Mouse (Mus musculus): Measurements from ENCODE around the gene Srrm4. TPM values are rescaled to one million over a fixed set of nuclear protein-coding genes. Genes with fewer than 3 reads are reported as not detected.

Srrm4 gene
- 1.3 and 2.2 TPM in 2 replicates for total RNA-seq (2021)
- long read RNA-seq, partial matches to known transcripts, result 0 of 2 reads
- long read RNA-seq, other reads (novel, unspliced or antisense), result 2 of 2 reads

DNA sequence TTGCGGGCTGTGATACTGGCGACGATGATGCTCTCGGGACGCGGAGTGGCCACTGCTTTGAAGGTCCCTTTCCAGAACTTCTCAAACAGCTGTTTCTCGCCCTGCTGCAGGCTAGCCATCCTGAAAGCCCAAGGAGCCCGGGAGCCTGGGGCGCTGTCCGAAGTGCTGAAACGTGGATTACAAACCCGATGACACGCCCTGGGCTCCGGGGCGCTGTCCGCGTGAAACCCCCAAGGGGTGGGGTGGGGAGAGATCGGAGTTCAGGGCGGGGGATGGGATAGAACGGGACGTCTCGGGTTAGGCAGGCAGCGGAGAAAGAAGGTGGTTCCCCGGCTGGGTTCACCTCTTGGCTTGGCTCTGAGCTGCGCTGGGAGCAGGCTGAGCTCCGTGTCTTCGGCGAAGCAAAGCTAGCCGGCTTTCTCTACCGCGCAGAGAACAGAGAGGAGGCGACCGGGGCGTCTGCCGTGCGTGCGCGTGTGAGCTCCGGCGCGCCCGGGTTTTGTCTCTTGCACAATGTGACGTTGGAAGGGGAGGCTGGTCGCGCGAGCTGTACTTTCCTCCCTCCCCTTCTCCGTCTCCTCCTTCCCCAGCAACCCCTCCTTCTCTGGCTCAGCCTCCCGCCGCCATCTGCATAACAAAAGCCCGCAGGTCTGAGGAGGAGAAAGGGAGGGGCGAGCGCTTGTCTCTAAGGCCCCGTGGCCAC lies at the start of gene Srrm4:
Gene Srrm4 (minus strand): TSS at position 472 of the 703 bp plus-strand sequence.
- DNase-seq, result peak; percentile 81

DNA sequence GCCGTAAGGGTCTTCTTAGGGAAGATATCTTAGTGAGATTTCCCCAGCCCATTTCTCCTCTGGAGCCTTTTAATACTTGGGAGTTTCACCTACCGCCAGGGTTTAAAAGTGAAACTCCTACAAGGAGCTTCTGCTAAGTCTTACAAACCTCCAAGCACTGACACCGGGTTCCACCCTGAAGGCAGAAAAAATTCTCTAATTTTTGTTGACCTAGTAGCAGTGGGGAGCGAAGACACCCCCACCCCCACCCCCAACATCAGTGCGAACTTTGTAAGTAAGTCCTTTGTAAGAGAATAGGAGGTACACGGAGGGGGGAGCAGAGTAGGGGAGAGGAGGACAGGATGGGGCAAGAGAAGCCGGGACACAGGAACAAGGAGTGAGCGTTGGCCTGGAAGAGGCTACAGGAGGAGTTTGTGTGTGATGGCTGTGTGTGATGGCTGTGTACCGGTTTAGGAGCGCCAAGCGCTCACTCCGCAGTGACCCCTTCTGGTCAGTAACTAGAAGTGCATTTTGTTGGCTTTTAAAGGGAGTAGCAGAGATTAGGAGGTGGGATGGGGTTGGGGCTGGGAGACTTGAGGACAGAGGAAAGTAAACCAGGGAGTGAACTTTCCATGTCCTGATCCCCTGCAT lies 1.3 kb upstream of the Srrm4 start:
- DNase-seq, result no peak

DNA sequence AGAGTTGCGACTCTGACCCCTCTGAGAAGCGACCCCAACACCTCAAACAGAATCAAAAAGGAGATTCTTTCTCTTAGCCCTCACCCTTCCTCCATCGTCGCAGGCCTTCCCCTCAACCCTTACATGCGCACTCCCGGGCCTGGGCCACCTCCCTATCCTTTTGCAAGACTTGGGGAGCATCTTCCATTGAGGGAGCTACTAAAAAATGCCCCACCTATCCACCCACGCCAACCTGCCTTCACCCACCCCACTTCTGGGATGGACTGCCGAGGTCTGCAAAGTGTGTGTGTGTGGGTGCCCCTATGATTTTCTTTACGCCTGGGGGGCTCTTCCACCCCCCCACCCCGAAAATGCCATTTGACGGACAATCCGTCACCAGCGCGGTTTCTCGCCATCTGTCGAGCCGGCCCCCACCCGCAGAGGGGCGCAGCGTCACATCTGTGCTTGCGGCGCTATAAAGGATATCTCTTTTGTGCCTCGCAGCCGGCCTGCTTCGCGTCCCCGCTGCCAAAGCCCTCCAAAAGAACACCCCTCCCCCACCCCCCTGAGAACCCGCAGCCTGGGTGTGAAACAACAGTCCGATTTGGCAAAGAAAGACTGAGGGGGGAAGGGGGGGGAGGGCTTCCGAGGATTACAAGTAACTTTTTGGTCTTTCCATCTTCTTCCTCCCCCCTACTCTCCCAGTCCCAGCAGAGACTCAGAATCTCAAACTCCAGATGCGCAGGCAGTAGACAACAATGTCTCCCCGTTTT lies 608 bp upstream of the Srrm4 start:
- DNase-seq, result no peak

DNA sequence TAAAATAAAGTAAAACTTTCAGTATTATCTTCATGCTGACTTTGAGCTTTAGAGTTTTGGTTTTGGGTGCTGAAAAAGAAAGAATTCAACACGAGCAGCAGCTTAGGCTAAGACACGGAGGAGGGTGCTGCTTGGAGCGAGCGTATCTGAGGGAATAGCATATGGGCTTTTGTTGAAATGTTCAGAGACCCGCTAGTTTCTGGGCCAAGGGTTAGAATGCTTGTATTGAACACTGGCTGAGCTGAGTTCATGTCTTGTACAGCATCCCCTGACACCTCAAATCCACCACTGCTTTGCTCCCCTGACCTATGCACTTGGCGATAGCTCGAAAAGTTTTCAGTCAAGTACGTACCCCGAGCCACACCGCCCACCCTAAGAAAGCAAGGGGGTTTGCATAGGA lies 919 bp downstream of the Srrm4 start:
- DNase-seq, result no peak

DNA sequence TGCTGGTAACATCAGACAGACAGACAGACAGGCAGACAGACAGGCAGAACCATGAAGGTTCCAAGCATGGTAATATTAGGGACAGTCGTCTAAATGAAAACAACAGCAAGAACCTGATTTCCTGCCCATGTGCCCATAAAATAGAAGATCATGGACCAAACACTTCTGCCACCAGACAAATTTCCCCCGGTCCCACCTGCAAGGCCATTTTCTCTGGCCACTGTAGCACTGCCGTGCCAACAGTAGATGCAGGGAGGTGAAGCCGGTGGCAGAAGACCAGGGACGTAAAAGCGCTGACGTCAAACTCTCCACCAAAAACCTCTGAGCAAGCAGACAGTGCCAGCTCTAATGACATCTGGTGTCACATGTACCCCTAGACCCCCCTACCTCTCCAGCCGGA lies 2.0 kb downstream of the Srrm4 start:
- DNase-seq, result no peak

DNA sequence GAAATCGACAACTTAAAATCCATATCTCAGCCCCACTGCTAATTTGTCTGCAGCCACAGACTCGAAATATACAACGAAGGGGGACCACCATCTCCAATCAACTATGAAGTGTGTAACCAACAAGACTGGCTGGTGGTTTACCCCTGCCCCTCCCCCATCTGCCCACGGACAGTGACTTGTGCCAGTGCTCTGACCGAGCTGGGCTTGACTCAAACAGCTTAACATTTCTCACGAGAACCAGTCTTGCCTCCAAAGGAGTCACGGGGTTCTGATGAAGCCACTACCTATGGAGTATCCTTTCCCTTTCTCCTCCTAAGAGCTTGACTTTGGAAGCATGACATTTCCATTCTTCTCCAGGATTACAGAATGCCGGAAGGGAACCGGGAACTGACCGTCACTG lies 2.8 kb downstream of the Srrm4 start:
- no peak for DNase-seq

DNA sequence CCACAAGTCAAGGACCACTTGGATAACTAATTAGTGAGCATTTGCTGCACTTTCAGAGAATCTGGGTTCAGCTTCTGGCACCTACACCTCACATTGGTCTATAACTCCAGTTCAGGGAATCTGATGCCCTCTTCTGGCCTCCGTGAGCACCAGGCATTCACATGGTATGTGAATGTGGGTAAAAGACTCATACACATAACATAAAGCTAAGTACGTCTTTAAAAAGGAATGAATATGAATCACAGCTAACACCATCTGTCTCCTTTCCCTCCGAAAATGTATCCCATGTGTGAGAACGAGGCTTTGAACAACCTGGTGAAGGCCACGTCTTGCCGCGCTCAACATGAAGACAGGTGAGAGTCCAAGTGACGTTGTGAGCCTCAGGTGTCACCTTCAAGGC lies 12.1 kb downstream of the Srrm4 start:
- DNase-seq, result no peak

DNA sequence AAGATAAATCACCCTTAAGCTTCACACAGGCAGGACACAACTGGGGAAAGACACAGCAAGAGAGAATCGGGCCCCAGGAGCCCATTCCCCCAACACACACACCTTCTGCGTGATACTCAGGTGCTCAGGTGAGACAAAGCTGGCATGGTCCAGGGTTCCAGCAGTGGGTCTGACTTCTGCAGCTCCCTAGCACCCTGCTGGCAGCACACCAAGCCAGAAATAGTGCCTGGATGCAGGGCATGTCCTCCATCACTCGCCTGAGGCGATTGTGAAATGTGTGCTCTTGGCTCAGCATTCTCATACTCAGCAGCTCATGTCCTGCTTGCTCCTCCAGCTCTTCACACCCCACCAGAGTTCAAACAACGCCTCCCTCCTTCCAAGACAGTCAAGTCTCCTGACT lies 14.5 kb downstream of the Srrm4 start:
- no peak for DNase-seq

DNA sequence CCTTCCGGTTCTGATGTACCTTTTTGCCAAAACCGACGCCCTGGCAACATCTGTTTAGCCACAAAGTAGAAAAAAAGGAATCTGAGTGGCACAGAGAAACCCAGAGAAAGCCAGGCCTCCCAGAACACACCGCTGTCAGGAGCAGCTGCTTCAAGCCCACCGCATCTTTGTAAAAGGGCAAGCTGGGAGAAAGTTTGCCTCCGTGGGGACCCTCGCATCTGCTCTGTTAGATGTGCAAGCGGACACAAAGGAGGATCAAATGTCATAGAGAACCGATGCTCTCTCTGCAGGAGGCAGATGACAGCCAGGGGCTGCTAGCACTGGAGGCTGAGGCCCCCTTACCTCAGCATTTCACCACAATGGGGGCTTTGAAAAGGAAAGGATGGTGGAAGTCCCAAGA lies 18.3 kb downstream of the Srrm4 start:
- no peak for DNase-seq

DNA sequence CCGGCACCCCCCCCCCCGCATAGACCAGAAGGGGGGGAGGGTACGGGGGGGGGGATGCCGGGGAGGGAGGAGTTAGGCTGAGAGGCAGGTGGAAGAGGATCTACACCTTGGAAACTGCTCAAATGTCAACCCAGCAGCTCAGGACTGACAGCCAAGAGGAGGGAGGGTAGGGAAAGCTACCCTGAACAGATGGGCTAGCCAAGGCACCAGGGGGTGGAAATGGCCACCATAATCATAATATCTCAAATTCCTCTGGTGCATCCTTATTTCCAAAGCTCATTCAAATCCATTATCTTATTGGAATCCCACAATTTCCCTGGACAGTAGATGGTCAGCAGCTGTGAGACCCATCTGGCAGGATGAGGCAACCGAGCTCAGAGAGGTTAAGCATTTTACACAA lies 19.7 kb downstream of the Srrm4 start:
- DNase-seq, result no peak

DNA sequence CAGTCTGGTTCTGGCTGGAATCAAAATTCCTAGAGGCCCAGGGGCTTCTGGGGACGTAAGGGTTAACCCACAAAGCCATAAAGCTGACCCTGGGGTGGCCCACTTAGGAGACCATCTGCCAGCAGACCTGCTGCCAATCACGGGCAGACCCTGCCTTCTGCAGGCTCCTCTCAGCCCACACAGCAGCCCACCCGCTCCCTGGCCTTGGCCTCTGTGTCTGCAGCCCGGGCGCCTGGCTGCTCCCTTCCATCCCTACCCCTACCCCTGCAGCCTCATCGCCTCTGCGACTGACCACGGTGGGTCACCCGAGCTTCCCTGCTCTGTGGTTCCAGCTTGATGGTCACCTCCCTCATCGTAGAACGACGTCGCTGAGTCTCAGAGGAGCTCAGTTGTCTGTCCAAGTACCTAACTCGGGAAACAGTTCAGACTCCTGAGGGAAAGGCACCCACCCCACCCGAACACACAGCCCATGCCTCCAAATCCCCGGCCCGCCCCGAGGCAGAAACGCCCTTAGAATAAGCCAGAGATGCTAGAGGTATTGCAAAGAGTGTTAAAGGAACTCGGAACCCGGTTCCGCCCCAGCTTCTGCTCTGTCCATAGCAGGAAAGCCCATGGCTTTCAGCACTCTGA lies 20.3 kb downstream of the Srrm4 start:
- no peak for DNase-seq

DNA sequence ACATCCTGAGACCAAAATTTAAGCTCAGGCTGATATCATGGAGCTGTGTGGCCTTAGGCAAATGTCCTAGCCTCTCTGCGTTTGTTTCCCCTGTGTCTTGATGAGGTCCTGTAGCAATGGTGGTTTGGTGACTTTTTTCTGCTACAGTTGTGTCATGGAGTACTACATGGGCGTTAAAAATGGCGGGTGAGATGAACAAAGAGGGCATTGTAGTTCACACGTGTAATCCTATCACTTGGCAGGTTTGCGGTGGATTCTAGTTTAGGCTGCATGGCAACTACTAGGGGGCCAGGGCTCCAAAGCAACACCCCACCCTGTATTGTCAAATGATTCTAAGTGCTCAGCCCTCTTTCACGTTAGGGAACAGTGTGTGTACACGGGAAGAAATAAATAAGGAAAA lies 21.1 kb downstream of the Srrm4 start:
- DNase-seq, result no peak

DNA sequence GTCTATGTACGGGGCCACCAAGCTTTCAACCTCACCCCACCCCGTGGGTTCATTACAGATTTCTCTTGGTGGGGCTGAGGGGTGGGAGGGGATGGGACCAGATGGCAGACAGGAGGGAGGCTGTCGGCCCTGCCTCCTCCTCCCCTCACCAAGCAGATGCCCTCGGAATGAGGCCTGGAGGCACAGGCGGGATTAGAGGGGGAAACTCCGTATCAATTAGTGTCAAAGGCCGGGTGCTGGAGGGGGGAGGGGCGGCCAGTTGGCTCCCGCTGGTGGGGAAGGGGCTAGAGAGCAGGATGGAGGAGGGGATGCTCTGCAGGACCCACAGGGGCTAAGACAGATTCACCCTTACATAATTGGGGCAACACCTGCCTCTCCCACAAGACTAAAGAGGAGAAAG lies 22.0 kb downstream of the Srrm4 start:
- no peak for DNase-seq

DNA sequence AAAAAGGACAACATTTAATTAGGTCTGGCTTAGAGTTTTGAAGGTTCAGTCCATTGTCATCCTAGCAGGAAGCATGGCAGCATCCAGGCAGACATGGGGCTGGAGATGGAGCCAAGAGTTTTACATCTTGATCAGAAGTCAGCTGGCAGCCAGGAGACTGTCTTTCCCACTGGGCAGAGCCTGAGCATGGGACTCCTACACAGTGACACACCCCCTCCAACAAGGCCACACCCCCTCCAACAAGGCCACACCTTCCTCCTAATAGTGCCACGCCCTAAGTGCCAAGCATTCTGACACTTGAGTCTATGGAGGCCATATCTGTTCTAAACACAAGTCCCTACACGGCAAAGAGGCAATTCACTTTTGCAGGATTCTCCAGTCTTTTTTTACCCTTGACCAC lies 23.6 kb downstream of the Srrm4 start:
- DNase-seq, result no peak

DNA sequence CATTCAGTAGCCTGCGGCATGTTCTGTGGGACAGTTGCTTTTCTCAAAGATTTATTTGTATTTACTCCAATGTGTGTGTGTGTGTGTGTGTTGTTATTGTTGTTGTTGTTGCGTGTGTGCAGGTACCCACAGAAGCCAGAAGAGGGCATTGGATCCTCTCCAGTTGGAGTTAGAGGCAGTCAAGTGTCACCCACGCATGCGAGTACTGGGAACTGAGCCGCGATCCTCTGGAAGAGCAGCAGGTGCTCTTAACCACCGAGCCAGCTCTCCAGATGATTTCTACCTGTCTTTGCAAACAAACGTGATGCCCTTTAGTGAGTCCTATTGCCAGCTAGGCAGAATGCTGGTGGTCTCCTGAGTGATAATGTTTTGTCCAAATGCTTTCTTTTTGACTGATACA lies 24.3 kb downstream of the Srrm4 start:
- no peak for DNase-seq

DNA sequence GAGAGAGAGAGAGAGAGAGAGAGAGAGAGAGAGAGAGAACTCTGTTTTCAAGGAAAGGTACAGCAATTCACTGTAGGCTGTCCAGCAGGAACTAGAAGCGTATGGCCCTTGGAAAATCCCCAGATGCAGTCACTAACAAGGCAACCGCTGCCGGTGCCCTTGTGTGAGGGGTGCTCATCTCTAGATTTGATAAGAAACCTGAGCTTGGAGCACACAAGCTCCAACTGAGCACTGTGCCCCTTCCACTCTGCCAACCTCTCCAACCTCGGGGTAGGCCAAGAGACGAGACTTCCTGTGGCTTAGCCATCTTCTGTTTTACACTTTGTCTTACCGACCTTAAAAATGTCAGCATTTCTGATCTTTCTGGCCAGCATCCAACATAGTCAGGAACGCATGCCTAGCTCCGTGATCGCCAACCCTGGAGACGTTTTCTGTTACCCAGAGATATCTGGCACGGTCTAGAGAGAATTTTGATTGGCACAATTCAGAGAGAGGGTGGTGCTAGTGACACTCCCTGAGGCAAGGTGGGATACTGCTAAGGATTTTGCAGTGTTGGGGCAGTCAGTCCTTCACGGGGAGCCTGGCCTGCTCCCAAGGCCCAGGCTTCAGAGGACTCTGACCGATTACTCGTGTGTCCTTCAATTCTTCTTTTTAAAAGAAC lies 25.1 kb downstream of the Srrm4 start:
- DNase-seq, result peak; percentile 36

DNA sequence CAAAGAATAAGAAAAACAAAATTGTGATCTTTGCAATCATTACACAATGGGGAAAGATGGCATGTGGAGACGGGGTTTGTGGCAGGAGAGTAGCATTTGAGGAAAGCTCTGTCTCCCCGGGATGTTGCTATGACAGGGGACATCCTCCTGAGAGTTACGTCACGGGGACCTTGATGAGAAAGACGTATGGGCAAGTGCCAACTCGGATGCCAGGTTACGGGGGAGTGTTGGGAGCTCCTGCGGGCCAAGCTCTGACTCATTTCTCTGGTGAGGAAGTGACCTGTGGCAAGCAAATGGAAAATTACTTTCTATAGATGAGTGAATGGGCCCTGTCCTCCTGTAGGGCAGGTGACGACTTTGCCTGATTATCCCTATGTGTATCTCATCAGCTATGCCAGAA lies 26.0 kb downstream of the Srrm4 start:
- peak; percentile 68 for DNase-seq

DNA sequence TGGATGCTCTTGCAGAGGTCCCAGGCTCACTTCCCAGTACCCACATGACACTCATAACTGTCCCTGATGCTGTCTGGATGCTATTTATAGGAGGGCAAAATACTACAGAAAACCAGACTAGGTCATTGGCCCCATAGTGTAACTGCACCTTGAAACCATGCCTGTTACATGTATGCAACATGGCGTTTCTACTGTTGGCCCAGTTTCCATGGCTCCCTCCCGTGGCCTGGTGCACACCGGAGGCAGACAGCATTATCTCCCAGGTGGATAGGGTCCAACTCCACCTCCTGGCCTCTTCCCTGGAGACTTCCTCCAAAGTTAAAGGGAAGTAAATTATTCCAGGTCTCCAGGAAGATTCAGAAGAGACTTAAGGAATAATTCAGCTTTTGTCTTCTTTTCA lies 27.2 kb downstream of the Srrm4 start:
- no peak for DNase-seq

DNA sequence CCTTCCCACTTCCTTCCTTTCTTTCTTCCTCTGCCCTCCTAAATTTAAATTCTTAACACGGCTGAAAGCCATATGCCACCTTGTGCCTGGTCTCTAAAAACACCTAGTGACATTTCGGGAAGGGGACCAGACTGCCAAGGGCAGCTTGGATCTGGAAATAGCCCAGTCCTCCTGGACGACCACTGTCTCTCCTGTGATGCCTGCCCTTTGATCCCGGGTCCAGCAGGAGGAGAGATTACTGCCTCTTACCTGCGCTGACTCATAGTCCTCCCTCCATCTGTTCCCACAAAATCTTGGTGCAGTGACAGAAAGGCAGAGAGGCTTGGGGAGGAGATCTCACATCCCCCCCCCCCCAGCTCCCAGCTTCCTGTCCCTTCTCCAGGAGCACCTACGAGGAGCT lies 27.9 kb downstream of the Srrm4 start:
- no peak for DNase-seq

DNA sequence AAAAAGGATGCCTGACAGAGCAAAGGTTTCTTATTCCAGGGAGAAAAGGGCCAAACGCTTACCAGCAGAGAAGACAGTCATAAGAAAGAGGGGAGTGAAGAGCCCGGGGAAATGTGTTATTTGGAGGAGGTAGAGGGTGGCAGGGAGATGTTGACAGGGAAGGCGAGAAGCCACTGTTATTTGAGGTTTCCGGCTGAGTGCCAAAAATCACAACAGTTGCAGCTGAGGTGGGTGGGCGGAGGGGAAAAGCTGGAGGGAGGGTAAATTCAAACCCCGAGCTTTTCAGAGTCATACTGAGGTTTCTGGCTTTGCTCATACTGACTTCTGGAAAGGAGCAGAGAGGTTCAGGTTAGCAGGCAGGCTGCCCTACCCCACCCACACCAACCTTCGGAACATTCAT lies 32.5 kb downstream of the Srrm4 start:
- no peak for DNase-seq

DNA sequence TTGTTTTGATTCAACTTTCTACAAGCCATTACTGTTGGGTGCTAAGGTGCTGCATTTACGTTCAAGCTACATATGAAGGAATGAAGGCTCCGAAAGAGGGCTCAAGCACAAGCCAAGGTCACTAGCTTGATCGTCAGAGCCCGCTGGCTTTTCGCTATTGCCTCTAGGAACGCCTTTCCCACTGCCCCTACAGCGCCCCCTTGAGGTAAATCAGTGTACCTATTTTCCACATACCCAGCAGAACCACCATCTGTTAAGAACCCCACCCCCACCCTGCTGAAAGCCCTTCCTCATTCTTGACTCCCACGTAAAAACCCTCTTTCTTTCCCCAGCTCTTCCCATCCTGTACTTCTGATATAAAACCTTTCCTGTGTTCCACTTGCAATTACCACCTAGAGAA lies 35.0 kb downstream of the Srrm4 start:
- no peak for DNase-seq

DNA sequence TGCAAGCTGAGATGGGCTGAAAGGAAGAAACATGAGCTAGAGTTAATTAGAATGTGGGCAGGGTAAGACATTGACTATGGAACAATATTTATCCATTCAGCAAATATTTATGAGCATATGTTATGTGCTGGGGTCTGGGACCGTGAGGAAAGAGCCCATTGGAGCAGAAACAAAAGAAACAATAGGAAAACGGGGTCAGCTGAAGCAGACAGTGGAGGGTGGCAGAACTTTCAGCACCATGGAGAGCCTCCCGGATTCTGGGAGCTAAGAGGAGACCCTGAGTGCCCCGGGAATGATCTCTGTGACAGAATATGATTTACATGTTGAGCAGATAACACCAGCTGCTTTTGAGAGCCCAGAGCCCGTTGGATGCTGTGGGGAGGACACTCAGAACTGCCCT lies 37.7 kb downstream of the Srrm4 start:
- DNase-seq, result peak; percentile 32

DNA sequence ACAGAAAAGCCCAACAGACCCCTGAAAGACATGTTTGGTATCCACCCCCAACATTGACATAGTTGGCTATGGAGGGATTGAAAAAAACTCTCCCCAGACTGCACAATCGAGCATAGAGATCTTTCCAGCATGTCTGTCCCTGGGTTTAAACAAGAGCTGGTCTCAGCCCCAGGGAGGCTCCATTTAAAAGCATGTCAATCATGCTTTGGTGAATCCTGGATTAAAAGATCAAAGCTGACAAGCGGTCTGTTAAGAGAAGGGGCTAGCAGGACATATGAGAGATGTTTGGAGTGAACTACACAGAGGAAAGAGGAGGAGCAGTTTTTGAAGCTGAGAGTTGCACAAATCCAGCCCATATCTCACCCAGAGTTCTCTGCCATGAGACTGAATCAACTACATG lies 38.5 kb downstream of the Srrm4 start:
- no peak for DNase-seq

All from adrenal gland, postnatal 25 days (tissue).